Mouse (Mus musculus): ENCODE measurements around the gene Scml4. TPM values are rescaled to one million over a fixed set of nuclear protein-coding genes. Genes with fewer than 3 reads are reported as not detected.
A peak's percentile ranks its signal among the peaks of the same experiment; 100 is the strongest.

Scml4 gene
- polyA plus RNA-seq, 1 experiment = 1.3 TPM

GRCm38 (mm10) chr10:42952046-42952420, 91.9 kb downstream of the Scml4 start:
- no peak overlapping the region for H3K27ac ChIP-seq (ENCODE audit: insufficient read depth, low read length)
- TF ChIP-seq POLR2A (IDR thresholded peaks at IDR 0.05; ENCODE audit: extremely low read depth, insufficient read depth, low read length) (no peak), CTCF (IDR thresholded peaks at IDR 0.05; ENCODE audit: extremely low read depth, insufficient read depth, low read length) (no peak)
- no peak overlapping the region for H3K4me3 ChIP-seq (ENCODE audit: insufficient read depth, low read length)
- H3K4me1 ChIP-seq (ENCODE audit: control insufficient read depth, insufficient read depth, low read length) = no peaks in the 10 kb centered on the region

DNA sequence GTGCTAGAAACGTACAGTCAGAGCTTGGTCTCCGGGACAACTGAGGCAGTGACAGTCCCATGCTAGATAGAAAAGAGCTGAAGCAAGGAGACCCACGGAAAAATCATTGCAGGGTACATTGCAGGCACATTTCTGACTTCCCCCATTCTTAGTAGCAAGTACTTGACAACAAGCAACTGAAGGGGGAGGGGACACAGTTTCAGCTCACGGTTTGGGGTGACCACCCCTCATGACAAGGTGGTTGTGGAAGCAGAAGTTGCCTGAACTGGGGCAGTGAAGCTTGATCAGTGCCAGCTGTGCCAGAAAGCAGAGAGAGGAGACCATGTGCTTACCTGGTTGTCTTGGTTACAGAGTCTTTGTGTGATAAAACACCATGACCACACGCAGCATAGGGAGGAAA, 93.4 kb downstream of the Scml4 start:
- Histone ChIP-seq H3K27ac (ENCODE audit: insufficient read depth, low read length) (no peak overlapping the region), H3K4me3 (ENCODE audit: insufficient read depth, low read length) (no peak overlapping the region), H3K4me1 (ENCODE audit: control insufficient read depth, insufficient read depth, low read length) (no peaks in the 10 kb centered on the region)
- no peak for TF ChIP-seq CTCF (IDR thresholded peaks at IDR 0.05; ENCODE audit: extremely low read depth, insufficient read depth, low read length)
- no peak for TF ChIP-seq POLR2A (IDR thresholded peaks at IDR 0.05; ENCODE audit: extremely low read depth, insufficient read depth, low read length)

- Histone ChIP-seq H3K4me3 (ENCODE audit: insufficient read depth, low read length) (no peak overlapping the region), H3K4me1 (ENCODE audit: control insufficient read depth, insufficient read depth, low read length) (peaks cover 2% of the 10 kb centered on the region; the same call in 1 of the 2 replicates), H3K27ac (ENCODE audit: insufficient read depth, low read length) (no peak overlapping the region)
- no peak for TF ChIP-seq POLR2A (IDR thresholded peaks at IDR 0.05; ENCODE audit: extremely low read depth, insufficient read depth, low read length)
- TF ChIP-seq CTCF (IDR thresholded peaks at IDR 0.05; ENCODE audit: extremely low read depth, insufficient read depth, low read length) = no peak
Observed at GRCm38 (mm10) chr10:42955205-42955604, 95.0 kb downstream of the Scml4 start.

DNA sequence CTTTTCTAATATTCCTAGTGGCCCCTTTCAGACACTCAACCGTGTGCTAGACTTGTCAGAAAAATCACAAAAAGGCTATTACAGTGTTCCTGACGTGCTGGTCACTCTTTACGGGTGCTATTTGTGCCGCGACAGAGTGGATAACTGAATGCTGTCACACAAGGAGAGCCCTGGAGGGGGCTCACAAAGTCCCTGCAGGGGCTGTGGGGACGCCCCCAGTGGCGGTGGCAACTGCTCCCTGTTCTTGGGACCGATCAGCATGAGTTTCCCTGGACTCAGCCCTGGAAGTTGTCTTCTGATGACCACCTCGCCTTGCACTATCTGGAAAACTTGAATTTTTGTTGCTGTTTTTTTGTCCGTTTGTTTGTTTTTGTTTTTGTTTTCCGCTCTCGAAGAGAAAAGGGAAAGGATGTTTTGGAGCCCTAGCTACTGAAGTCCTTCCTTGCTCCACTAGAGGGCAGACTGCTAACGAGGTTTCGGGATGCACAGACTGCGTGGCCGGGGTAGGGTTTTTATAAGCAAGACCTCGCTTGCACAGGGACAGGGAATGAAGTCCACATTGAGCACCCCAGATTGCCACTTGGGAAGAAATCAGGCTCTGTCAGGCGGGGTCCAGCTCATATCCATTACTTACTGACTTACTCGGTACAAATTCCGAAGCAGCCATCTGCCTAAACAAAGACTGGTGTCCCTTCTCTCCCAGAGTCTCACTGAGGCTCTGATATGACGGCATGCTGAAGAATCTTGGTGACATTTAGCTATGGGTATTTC, 97.9 kb downstream of the Scml4 start:
- TF ChIP-seq CTCF (IDR thresholded peaks at IDR 0.05; ENCODE audit: extremely low read depth, insufficient read depth, low read length) (peak; percentile 86), POLR2A (IDR thresholded peaks at IDR 0.05; ENCODE audit: extremely low read depth, insufficient read depth, low read length) (no peak)
- H3K4me3 ChIP-seq (ENCODE audit: insufficient read depth, low read length) = peak overlapping the region; percentile 23
- H3K27ac ChIP-seq (ENCODE audit: insufficient read depth, low read length) = no peak overlapping the region
- H3K4me1 ChIP-seq (ENCODE audit: control insufficient read depth, insufficient read depth, low read length) = peaks cover 2% of the 10 kb centered on the region; the same call in 1 of the 2 replicates

DNA sequence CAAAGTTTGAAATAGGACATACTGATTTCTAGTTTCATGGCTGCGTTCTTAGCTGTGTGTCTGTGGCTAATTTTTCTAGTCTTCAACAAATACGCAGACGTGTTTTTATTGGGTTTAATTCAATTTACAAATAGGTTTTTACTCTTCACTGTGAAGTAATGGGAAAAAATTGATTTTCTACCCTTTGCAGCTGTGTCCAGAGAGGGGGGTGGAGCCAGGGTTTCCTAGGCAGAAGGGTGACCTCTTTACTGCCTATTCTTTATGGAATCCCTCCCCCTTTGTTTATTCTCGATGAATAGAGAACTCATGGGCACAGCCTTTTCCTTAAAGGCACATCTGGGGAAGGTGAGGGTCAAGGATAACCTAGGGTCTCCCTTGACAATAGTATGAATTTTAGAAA, 98.5 kb downstream of the Scml4 start:
- Histone ChIP-seq H3K4me3 (ENCODE audit: insufficient read depth, low read length) (peak overlapping the region; percentile 23; the same call in 1 of the 2 replicates), H3K27ac (ENCODE audit: insufficient read depth, low read length) (no peak overlapping the region), H3K4me1 (ENCODE audit: control insufficient read depth, insufficient read depth, low read length) (peaks cover 2% of the 10 kb centered on the region; the same call in 1 of the 2 replicates)
- no peak for TF ChIP-seq CTCF (IDR thresholded peaks at IDR 0.05; ENCODE audit: extremely low read depth, insufficient read depth, low read length)
- no peak for TF ChIP-seq POLR2A (IDR thresholded peaks at IDR 0.05; ENCODE audit: extremely low read depth, insufficient read depth, low read length)

- H3K27ac ChIP-seq (ENCODE audit: insufficient read depth, low read length) = no peak overlapping the region
- peaks cover 2% of the 10 kb centered on the region; the same call in 1 of the 2 replicates for H3K4me1 ChIP-seq (ENCODE audit: control insufficient read depth, insufficient read depth, low read length)
- no peak overlapping the region for H3K4me3 ChIP-seq (ENCODE audit: insufficient read depth, low read length)
- TF ChIP-seq CTCF (IDR thresholded peaks at IDR 0.05; ENCODE audit: extremely low read depth, insufficient read depth, low read length) = no peak
- no peak for TF ChIP-seq POLR2A (IDR thresholded peaks at IDR 0.05; ENCODE audit: extremely low read depth, insufficient read depth, low read length)
Observed at GRCm38 (mm10) chr10:42961771-42962170, 101.6 kb downstream of the Scml4 start.

- H3K27ac ChIP-seq (ENCODE audit: insufficient read depth, low read length) = no peak overlapping the region
- no peak overlapping the region for H3K4me3 ChIP-seq (ENCODE audit: insufficient read depth, low read length)
- peaks cover 2% of the 10 kb centered on the region; the same call in 1 of the 2 replicates for H3K4me1 ChIP-seq (ENCODE audit: control insufficient read depth, insufficient read depth, low read length)
- TF ChIP-seq CTCF (IDR thresholded peaks at IDR 0.05; ENCODE audit: extremely low read depth, insufficient read depth, low read length) = no peak
- no peak for TF ChIP-seq POLR2A (IDR thresholded peaks at IDR 0.05; ENCODE audit: extremely low read depth, insufficient read depth, low read length)
Observed at GRCm38 (mm10) chr10:42962181-42962601, 102.0 kb downstream of the Scml4 start.

DNA sequence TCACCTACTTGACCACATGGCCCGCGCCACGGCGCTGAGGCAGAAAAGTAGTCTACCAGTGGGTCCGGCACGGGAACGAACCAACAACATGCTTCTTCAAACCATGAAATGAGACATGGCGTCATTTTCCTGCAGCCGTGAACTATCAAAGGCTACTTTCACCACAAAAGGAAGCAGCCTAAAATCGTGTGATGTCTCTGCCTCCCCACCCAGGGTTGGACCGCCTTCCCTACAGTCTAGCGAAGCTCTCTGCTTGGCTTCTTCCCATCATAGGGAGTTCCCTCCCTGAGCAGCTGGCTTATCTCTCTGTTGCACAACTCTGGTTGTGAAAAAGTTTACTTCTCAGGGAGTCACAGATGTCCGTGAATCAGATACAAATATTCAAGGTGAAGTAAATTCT, 102.5 kb downstream of the Scml4 start:
- Histone ChIP-seq H3K27ac (ENCODE audit: insufficient read depth, low read length) (no peak overlapping the region), H3K4me1 (ENCODE audit: control insufficient read depth, insufficient read depth, low read length) (peaks cover 2% of the 10 kb centered on the region; the same call in 1 of the 2 replicates), H3K4me3 (ENCODE audit: insufficient read depth, low read length) (no peak overlapping the region)
- no peak for TF ChIP-seq POLR2A (IDR thresholded peaks at IDR 0.05; ENCODE audit: extremely low read depth, insufficient read depth, low read length)
- no peak for TF ChIP-seq CTCF (IDR thresholded peaks at IDR 0.05; ENCODE audit: extremely low read depth, insufficient read depth, low read length)

DNA sequence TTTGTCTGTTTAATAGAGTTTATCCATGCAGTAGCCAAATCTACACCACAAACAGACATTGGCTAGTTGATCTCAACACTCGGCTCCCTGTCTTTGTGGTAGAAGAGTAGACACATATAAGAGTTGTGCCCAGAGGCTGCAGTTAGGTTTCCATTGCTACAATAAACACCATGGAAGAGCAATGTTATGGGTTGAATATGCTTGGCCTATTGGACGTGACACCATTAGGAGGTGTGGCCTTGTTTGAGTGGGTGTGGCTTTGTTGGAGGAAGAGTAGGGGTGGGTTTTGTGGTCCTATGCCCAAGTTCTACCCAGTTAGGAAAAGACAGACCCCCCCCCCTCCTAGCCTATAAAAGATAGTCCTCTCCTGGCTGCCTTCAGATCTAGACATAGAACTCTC, 102.9 kb downstream of the Scml4 start:
- H3K4me3 ChIP-seq (ENCODE audit: insufficient read depth, low read length) = no peak overlapping the region
- peaks cover 2% of the 10 kb centered on the region; the same call in 1 of the 2 replicates for H3K4me1 ChIP-seq (ENCODE audit: control insufficient read depth, insufficient read depth, low read length)
- no peak for TF ChIP-seq CTCF (IDR thresholded peaks at IDR 0.05; ENCODE audit: extremely low read depth, insufficient read depth, low read length)
- TF ChIP-seq POLR2A (IDR thresholded peaks at IDR 0.05; ENCODE audit: extremely low read depth, insufficient read depth, low read length) = no peak
- no peak overlapping the region for H3K27ac ChIP-seq (ENCODE audit: insufficient read depth, low read length)

DNA sequence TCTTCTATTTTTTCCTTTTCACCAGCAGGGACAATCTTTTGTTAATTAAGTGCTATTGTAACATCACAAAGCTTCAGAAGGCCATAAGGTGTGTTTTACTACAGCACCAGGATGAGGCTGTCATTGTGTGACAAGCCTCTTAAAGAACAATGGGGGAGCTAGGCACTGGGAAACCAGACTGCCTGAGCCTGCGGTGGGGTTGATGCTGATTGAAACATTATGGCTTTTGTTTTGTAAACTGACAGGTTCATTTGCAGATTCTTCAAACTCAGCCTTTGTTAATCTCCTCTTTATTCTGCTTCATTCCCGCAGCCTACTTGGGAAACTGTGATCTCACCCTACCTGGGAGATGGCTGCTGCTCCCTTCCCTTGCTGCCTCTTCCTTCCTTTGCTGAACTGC, 108.2 kb downstream of the Scml4 start:
- H3K4me1 ChIP-seq (ENCODE audit: control insufficient read depth, insufficient read depth, low read length) = no peaks in the 10 kb centered on the region
- TF ChIP-seq CTCF (IDR thresholded peaks at IDR 0.05; ENCODE audit: extremely low read depth, insufficient read depth, low read length) (no peak), POLR2A (IDR thresholded peaks at IDR 0.05; ENCODE audit: extremely low read depth, insufficient read depth, low read length) (no peak)
- no peak overlapping the region for H3K27ac ChIP-seq (ENCODE audit: insufficient read depth, low read length)
- H3K4me3 ChIP-seq (ENCODE audit: insufficient read depth, low read length) = no peak overlapping the region

Data from cortical plate, adult 2 months (tissue).